Mouse (Mus musculus) bone marrow, adult 2 months (tissue): Measurements from ENCODE around the gene Atp6v0c.

Source experiments
- CTCF ChIP-seq: fragments of 200-500 bp; IDR thresholded peaks from 2 replicates; pipeline ENCODE4 v1.5.1; 2011; ENCODE audit warnings: low read length, control low read depth; ENCODE audit not compliant: control insufficient read depth, insufficient read depth
- POLR2A ChIP-seq: fragments of 200-500 bp; IDR thresholded peaks from 2 replicates; pipeline ENCODE4 v1.6.1; 2011; ENCODE audit warnings: low read depth, mild to moderate bottlenecking, control low read depth, low read length, borderline replicate concordance; ENCODE audit not compliant: control insufficient read depth

- no peak for TF ChIP-seq POLR2A
- no peak for TF ChIP-seq CTCF
Measured at GRCm38 (mm10) chr17:24213186-24213585, 43.7 kb upstream of the Atp6v0c start.
